Mouse (Mus musculus) lung, embryonic 15.5 days (tissue): ENCODE measurements around the gene Tango6. TPM values are rescaled to one million over a fixed set of nuclear protein-coding genes. Genes with fewer than 3 reads are reported as not detected.

Experiments used
- ATAC-seq: fragments of 200-750 bp; cut with Nextera tagmentation; 2 replicates; pipeline ENCODE4 v1.8.0; 2017; ENCODE audit warnings: moderate number of reproducible peaks, borderline replicate concordance; ENCODE audit not compliant: low FRiP score, low TSS enrichment; ENCODE audit errors: extremely low read depth
- H3K27ac ChIP-seq: fragments of 300-500 bp; sonication (generic); 2 replicates; pipeline ENCODE4 v1.5.1; 2015; ENCODE audit warnings: moderate library complexity, mild to moderate bottlenecking, inconsistent platforms
- H3K27me3 ChIP-seq: fragments of 300-500 bp; sonication (generic); 2 replicates; pipeline ENCODE4 v1.6.1; 2015; ENCODE audit warnings: inconsistent platforms
- H3K36me3 ChIP-seq: fragments of 300-500 bp; sonication (generic); 2 replicates; pipeline ENCODE4 v1.6.1; 2015; ENCODE audit warnings: inconsistent platforms
- H3K4me1 ChIP-seq: fragments of 300-500 bp; sonication (generic); 2 replicates; pipeline ENCODE4 v1.6.1; 2015; ENCODE audit warnings: inconsistent platforms
- H3K4me2 ChIP-seq: fragments of 300-500 bp; sonication (generic); 2 replicates; pipeline ENCODE4 v1.6.1; 2015; ENCODE audit warnings: inconsistent platforms, mild to moderate bottlenecking, moderate library complexity
- H3K4me3 ChIP-seq: fragments of 300-500 bp; sonication (generic); 2 replicates; pipeline ENCODE4 v1.5.1; 2015; ENCODE audit warnings: mild to moderate bottlenecking, inconsistent platforms
- H3K9ac ChIP-seq: fragments of 300-500 bp; sonication (generic); 2 replicates; pipeline ENCODE4 v1.6.1; 2015; ENCODE audit warnings: inconsistent platforms
- H3K9me3 ChIP-seq: fragments of 300-500 bp; sonication (generic); 2 replicates; pipeline ENCODE4 v1.6.1; 2016; ENCODE audit warnings: inconsistent platforms
- WGBS: fragments of 180-500 bp; shearing (Covaris S2); methylation state at CpG from one replicate; pipeline ENCODE4 v1.1.7; 2015; 5-methylcytosine and 5-hydroxymethylcytosine counted together
- polyA plus RNA-seq: library from polyadenylated mRNA; unstranded; fragments of >200 nt; fragmentation: Nextera tagmentation; extraction: Ambion mirVana; gene quantifications from 2 replicates; pipeline ENCODE4 v1.2.1, GENCODE M21; 2015

The Tango6 gene
- polyA plus RNA-seq, 1 experiment from 2014 or later, result 12.1 TPM

GRCm38 (mm10) chr8:106892806-106893451 lies 210.1 kb downstream of the Tango6 start:
- Histone ChIP-seq H3K27ac (peak overlapping the region; percentile 96), H3K27me3 (no peaks in the 10 kb centered on the region), H3K36me3 (peaks cover 24% of the 10 kb centered on the region), H3K4me2 (peak overlapping the region; percentile 73), H3K9me3 (no peaks in the 10 kb centered on the region), H3K4me1 (peaks cover 38% of the 10 kb centered on the region), H3K9ac (peak overlapping the region; percentile 87), H3K4me3 (peak overlapping the region; percentile 87)
- peak; percentile 85 for ATAC-seq
- WGBS, result under 1% methylated on average over 56 of the region's 57 CpGs

GRCm38 (mm10) chr8:106893481-106894156 lies 210.8 kb downstream of the Tango6 start, which contains the start of gene Utp4:
TSS of gene Utp4 (plus strand) at chr8:106893636.
- Histone ChIP-seq H3K4me3 (peak within 1 kb of the TSS; percentile 87), H3K4me1 (peaks cover 38% of the 10 kb centered on the region), H3K9me3 (no peaks in the 10 kb centered on the region), H3K27ac (peak within 1 kb of the TSS; percentile 96), H3K4me2 (peak within 1 kb of the TSS; percentile 73), H3K9ac (peak within 1 kb of the TSS; percentile 87), H3K27me3 (no peaks in the 10 kb centered on the region), H3K36me3 (peaks cover 31% of the 10 kb centered on the region)
- peak; percentile 94 for ATAC-seq
- WGBS, result under 1% methylated on average over 63 of the region's 63 CpGs

GRCm38 (mm10) chr8:106899473-106899872 lies 216.6 kb downstream of the Tango6 start:
- Histone ChIP-seq H3K9me3 (no peaks in the 10 kb centered on the region), H3K27ac (no peak overlapping the region), H3K4me2 (no peak overlapping the region), H3K36me3 (peaks cover 83% of the 10 kb centered on the region), H3K27me3 (no peaks in the 10 kb centered on the region), H3K4me3 (no peak overlapping the region), H3K4me1 (peaks cover 7% of the 10 kb centered on the region), H3K9ac (no peak overlapping the region)
- no peak for ATAC-seq
- WGBS, result 88% methylated on average over 5 of the region's 5 CpGs

Other genes starting within 250 kb of the Tango6 start
- gene 6030452D12Rik, start 182.5 kb upstream of the Tango6 start, polyA plus RNA-seq, result not detected in 2 replicates
- gene Cdh3, start 172.2 kb upstream of the Tango6 start, polyA plus RNA-seq, result 20.2 and 22.1 TPM in 2 replicates
- gene Gm10073, start 109.6 kb upstream of the Tango6 start, polyA plus RNA-seq, result 8.3 and 9.0 TPM in 2 replicates
- 106 and 117 TPM in 2 replicates for gene Cdh1, start 79.7 kb upstream of the Tango6 start, polyA plus RNA-seq
- 0.15 and 0.23 TPM in 2 replicates for gene Has3, start 187.2 kb downstream of the Tango6 start, polyA plus RNA-seq
- gene Utp4, start 210.6 kb downstream of the Tango6 start, polyA plus RNA-seq, result 66.5 and 68.6 TPM in 2 replicates